Mouse (Mus musculus) lung, adult 18-20 months (tissue): ENCODE results near the gene Fyn.

Source experiments
- DNase-seq, 2 experiments: peaks; one replicate each; pipeline ENCODE4 v3.0.0; 2022; ENCODE audit warnings: mixed read lengths in 2 of 2

Gene Fyn

DNA sequence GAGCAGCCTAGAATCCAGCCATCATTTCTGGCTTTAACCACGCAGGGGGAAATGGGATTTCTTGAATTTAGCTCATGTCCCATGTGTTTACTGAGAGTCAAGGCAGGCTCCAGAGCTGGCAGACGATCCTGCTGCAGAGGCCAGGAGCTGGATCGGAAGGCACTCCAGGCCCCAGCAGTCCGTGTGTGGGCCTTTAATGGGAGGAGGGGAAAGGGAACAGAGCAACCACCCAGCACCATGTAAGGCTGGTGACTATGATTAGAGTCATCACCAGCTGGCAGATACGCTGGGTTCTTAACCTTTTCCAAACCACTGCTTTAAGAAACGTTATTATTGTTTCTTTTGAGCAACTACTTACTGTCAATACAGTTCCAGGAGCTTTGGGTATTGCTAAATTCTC is 246.0 kb downstream of the Fyn start:
- DNase-seq = peak; percentile 73 to 76
